In genomic region chr11:114536616-114537493, GRCm38 (mm10) we compare ENCODE assay signal across 14 mouse cellular contexts.
DNase-seq lines count a peak whose midpoint lies in the region; ATAC-seq and TF ChIP-seq lines count a peak whose summit lies in the region.
"Had no signal": no experiment of that assay in that cellular context is flagged by ENCODE, and none has a peak within 500 bp of the region (broad histone marks: within the 10 kb centered on the region; RNA-seq: fewer than 3 reads in every experiment).

No protein-coding gene starts in this region.

- no peak overlapping the region for H3K4me3 ChIP-seq in forebrain, embryonic 13.5 days
- H3K4me3 ChIP-seq in neural tube, embryonic 15.5 days (replicated peaks): no peak overlapping the region
- no peak overlapping the region for H3K4me3 ChIP-seq in liver, postnatal 0 days (ENCODE audit: low read depth, low read length)
- H3K4me3 ChIP-seq: erythroblast, embryonic 14.5 days; heart, adult 2 months had no signal

- intact Hi-C loops in left cerebral cortex, postnatal 4 days (cut with DNase I): no loop called here

- WGBS in forebrain, embryonic 13.5 days: 17% methylated on average over 12 of the region's 13 CpGs
- WGBS in neural tube, embryonic 15.5 days: 14% methylated on average over 13 of the region's 13 CpGs
- 23% methylated on average over 13 of the region's 13 CpGs for WGBS in liver, postnatal 0 days (ENCODE audit: insufficient replicate concordance)

- no peaks in the 10 kb centered on the region for H3K36me3 ChIP-seq in forebrain, embryonic 13.5 days (ENCODE audit: poor library complexity, severe bottlenecking)
- no peaks in the 10 kb centered on the region for H3K36me3 ChIP-seq in neural tube, embryonic 15.5 days
- H3K36me3 ChIP-seq in liver, postnatal 0 days (replicated peaks; ENCODE audit: insufficient read depth, low read length): no peaks in the 10 kb centered on the region

- TF ChIP-seq CTCF in liver, postnatal 0 days (IDR thresholded peaks at IDR 0.05; ENCODE audit: low read depth): no peak

- H3K9me3 ChIP-seq in forebrain, embryonic 13.5 days (replicated peaks): peaks cover 7% of the 10 kb centered on the region
- H3K9me3 ChIP-seq in neural tube, embryonic 15.5 days (replicated peaks): no peaks in the 10 kb centered on the region
- peaks cover 7% of the 10 kb centered on the region for H3K9me3 ChIP-seq in liver, postnatal 0 days (ENCODE audit: low read length)

- H3K4me2 ChIP-seq in forebrain, embryonic 13.5 days: peak overlapping the region; percentile 22
- peak overlapping the region; percentile 6; the same call in 1 of the 2 replicates for H3K4me2 ChIP-seq in neural tube, embryonic 15.5 days
- H3K4me2 ChIP-seq in liver, postnatal 0 days (ENCODE audit: low read depth, low read length): no peak overlapping the region
- H3K4me2 ChIP-seq: liver, embryonic 11.5 days had no signal

- peak; percentile 89 for ATAC-seq in forebrain, embryonic 13.5 days
- peak; percentile 47; the same call in 1 of the 2 replicates for ATAC-seq in neural tube, embryonic 15.5 days (ENCODE audit: low FRiP score)
- no peak for ATAC-seq in liver, postnatal 0 days

- peaks cover 36% of the 10 kb centered on the region for H3K4me1 ChIP-seq in forebrain, embryonic 13.5 days
- H3K4me1 ChIP-seq in neural tube, embryonic 15.5 days: peaks cover 23% of the 10 kb centered on the region
- H3K4me1 ChIP-seq in liver, postnatal 0 days (ENCODE audit: insufficient read depth): no peaks in the 10 kb centered on the region

- no peaks in the 10 kb centered on the region for H3K27me3 ChIP-seq in forebrain, embryonic 13.5 days
- H3K27me3 ChIP-seq in neural tube, embryonic 15.5 days (replicated peaks): no peaks in the 10 kb centered on the region
- H3K27me3 ChIP-seq in liver, postnatal 0 days (ENCODE audit: insufficient read depth, low read length): no peaks in the 10 kb centered on the region

- peak; percentile 73 for DNase-seq in left cerebral cortex, postnatal 4 days
- no peak for DNase-seq in left cerebral cortex, adult 8-10 months (ENCODE audit: low spot score in 2 of 2)
- peak; percentile 21 to 45 for DNase-seq in layer of hippocampus, postnatal 36 days
- no peak for DNase-seq in liver, postnatal 0 days
- no peak for DNase-seq in thymus, postnatal 36 days
- DNase-seq in cerebellum, adult 11 months: no peak
- DNase-seq: cerebellum, postnatal 36 days; heart, adult 2 months; kidney, postnatal 25 days; lung, postnatal 36 days had no signal

- no peak for TF ChIP-seq EP300 in liver, postnatal 0 days (IDR thresholded peaks at IDR 0.05; ENCODE audit: low read depth)

- peak overlapping the region; percentile 82 for H3K27ac ChIP-seq in forebrain, embryonic 13.5 days
- H3K27ac ChIP-seq in neural tube, embryonic 15.5 days (replicated peaks): 0 out of 2 replicates have a peak overlapping the region, but pooled peaks have one; percentile 9
- H3K27ac ChIP-seq in liver, postnatal 0 days (ENCODE audit: low read depth): no peak overlapping the region
- H3K27ac ChIP-seq: heart, adult 2 months had no signal

- no peak overlapping the region for H3K9ac ChIP-seq in forebrain, embryonic 13.5 days
- no peak overlapping the region for H3K9ac ChIP-seq in neural tube, embryonic 15.5 days (replicated peaks)
- H3K9ac ChIP-seq in liver, postnatal 0 days (replicated peaks): no peak overlapping the region

Comparison
In these comparisons a context has a peak if more than half of its experiments do, and no peak if none do; other contexts are left out.
1. DNase-seq: peak in left cerebral cortex, postnatal 4 days (single experiment) and layer of hippocampus, postnatal 36 days (2 of 2); none in left cerebral cortex, adult 8-10 months (0 of 2), liver, postnatal 0 days (single experiment), thymus, postnatal 36 days (0 of 2) and cerebellum, adult 11 months (single experiment).